Mouse (Mus musculus) G1E (cell line): ENCODE data around the gene Actn1.

Source experiments
- CTCF ChIP-seq: IDR thresholded peaks from 2 replicates; pipeline ENCODE4 v1.5.1; 2012; ENCODE audit warnings: low read depth, low read length, inconsistent platforms, mixed read lengths
- GATA1 ChIP-seq: IDR thresholded peaks from 2 replicates; pipeline ENCODE4 v1.6.1; 2012; ENCODE audit warnings: borderline replicate concordance, low read length, inconsistent platforms, mixed read lengths
- POLR2AphosphoS5 ChIP-seq: IDR thresholded peaks from 2 replicates; pipeline ENCODE4 v1.6.1; 2012; ENCODE audit warnings: low read depth, low read length, inconsistent platforms; ENCODE audit not compliant: insufficient replicate concordance

DNA sequence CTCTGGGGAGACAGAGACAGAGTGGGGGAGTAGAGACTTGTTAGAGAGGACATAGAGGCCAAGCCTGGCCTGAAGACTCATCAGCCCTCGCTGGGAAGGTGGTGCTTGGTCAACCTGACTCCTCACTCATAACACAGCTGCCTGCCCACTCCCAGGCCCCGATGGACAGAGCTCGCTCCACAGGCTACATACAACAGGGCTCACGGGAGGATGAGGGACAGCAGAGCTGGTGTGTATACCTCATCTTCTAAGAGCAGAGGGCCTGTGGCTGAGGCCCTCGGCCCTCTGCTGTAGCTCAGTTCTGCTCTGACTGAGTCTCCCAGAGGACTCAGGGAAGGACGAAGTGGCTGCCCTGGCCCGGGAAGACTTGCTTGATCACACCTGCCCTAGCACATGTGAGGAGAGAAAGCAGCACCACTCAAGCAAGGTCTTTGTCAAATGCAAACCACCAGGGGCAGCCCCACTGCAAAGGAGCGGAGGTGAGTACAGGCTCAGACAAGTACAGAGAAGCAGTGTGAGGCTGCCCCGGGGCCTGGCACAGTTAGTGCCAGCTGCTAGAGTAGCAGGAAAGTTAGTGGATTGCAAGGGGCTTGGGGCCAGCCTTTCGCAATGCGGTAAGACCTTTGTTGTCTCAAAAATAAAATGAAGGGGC, 112.5 kb downstream of the Actn1 start:
- TF ChIP-seq CTCF (no peak), POLR2AphosphoS5 (no peak), GATA1 (no peak)
